Mouse (Mus musculus) bone marrow, adult 2 months (tissue): ENCODE data around the gene Kcnk10. TPM values are rescaled to one million over a fixed set of nuclear protein-coding genes. Genes with fewer than 3 reads are reported as not detected.

Source experiments
- H3K27ac ChIP-seq: fragments of 200-500 bp; 2 replicates; pipeline ENCODE4 v1.5.1; 2012; ENCODE audit warnings: low read depth, mild to moderate bottlenecking, control low read depth, inconsistent platforms, low read length; ENCODE audit not compliant: control insufficient read depth, poor library complexity, insufficient read depth
- H3K4me1 ChIP-seq: fragments of 200-500 bp; 2 replicates; pipeline ENCODE4 v1.6.1; 2011; ENCODE audit warnings: low read length; ENCODE audit not compliant: control insufficient read depth, insufficient read depth
- H3K4me3 ChIP-seq: fragments of 200-500 bp; replicated peaks from 2 replicates; pipeline ENCODE3; 2011; ENCODE audit warnings: mild to moderate bottlenecking, low read depth, low read length, control low read depth; ENCODE audit not compliant: control insufficient read depth
- CTCF ChIP-seq: fragments of 200-500 bp; IDR thresholded peaks from 2 replicates; pipeline ENCODE4 v1.5.1; 2011; ENCODE audit warnings: low read length, control low read depth; ENCODE audit not compliant: control insufficient read depth, insufficient read depth
- POLR2A ChIP-seq: fragments of 200-500 bp; IDR thresholded peaks from 2 replicates; pipeline ENCODE4 v1.6.1; 2011; ENCODE audit warnings: low read depth, mild to moderate bottlenecking, control low read depth, low read length, borderline replicate concordance; ENCODE audit not compliant: control insufficient read depth
- WGBS: fragments of 180-500 bp; shearing (Covaris S2); methylation state at CpG from one replicate; pipeline ENCODE4 v1.1.7; 2018; 5-methylcytosine and 5-hydroxymethylcytosine counted together
- polyA plus RNA-seq: library from polyadenylated mRNA; stranded (reverse); fragments of >200 nt; gene quantifications from 2 replicates; pipeline ENCODE4 v1.2.4, GENCODE M21; 2011; ENCODE audit warnings: low replicate concordance; ENCODE audit not compliant: missing spikeins, insufficient read depth, insufficient read length

Kcnk10 gene
- polyA plus RNA-seq, 1 experiment = not detected

GRCm38 (mm10) chr12:98470097-98470496 lies 108.0 kb downstream of the Kcnk10 start:
- TF ChIP-seq CTCF (no peak), POLR2A (no peak)
- Histone ChIP-seq H3K4me1 (no peaks in the 10 kb centered on the region), H3K4me3 (no peak overlapping the region), H3K27ac (no peak overlapping the region)
- WGBS = 72% methylated on average over 3 of the region's 3 CpGs

- Histone ChIP-seq H3K4me1 (no peaks in the 10 kb centered on the region), H3K4me3 (no peak overlapping the region), H3K27ac (no peak overlapping the region)
- TF ChIP-seq POLR2A = no peak
- no peak for TF ChIP-seq CTCF
- 91% methylated on average over 4 of the region's 4 CpGs for WGBS
These were observed 110.3 kb downstream of the Kcnk10 start for GRCm38 (mm10) chr12:98467793-98468192.

- Histone ChIP-seq H3K27ac (no peak overlapping the region), H3K4me1 (no peaks in the 10 kb centered on the region), H3K4me3 (no peak overlapping the region)
- WGBS = 47% methylated on average over 3 of the region's 3 CpGs
- TF ChIP-seq POLR2A (no peak), CTCF (peak; percentile 59)
These were observed 118.2 kb downstream of the Kcnk10 start for GRCm38 (mm10) chr12:98459889-98460288.

- Histone ChIP-seq H3K27ac (no peak overlapping the region), H3K4me1 (no peaks in the 10 kb centered on the region), H3K4me3 (no peak overlapping the region)
- TF ChIP-seq CTCF (no peak), POLR2A (no peak)
- 75% methylated on average over 4 of the region's 4 CpGs for WGBS
These were observed 119.2 kb downstream of the Kcnk10 start for GRCm38 (mm10) chr12:98458944-98459343.

GRCm38 (mm10) chr12:98458516-98458915 lies 119.6 kb downstream of the Kcnk10 start:
- no peak for TF ChIP-seq CTCF
- TF ChIP-seq POLR2A = no peak
- H3K4me3 ChIP-seq = no peak overlapping the region
- H3K27ac ChIP-seq = no peak overlapping the region
- no peaks in the 10 kb centered on the region for H3K4me1 ChIP-seq
- WGBS = 82% methylated on average over 5 of the region's 5 CpGs

GRCm38 (mm10) chr12:98453161-98453560 lies 124.9 kb downstream of the Kcnk10 start:
- 84% methylated on average over 17 of the region's 17 CpGs for WGBS
- TF ChIP-seq CTCF = no peak
- no peak for TF ChIP-seq POLR2A

GRCm38 (mm10) chr12:98452646-98453045 lies 125.5 kb downstream of the Kcnk10 start:
- no peak overlapping the region for H3K4me3 ChIP-seq
- H3K27ac ChIP-seq = no peak overlapping the region
- no peak for TF ChIP-seq CTCF
- no peak for TF ChIP-seq POLR2A
- WGBS = 72% methylated on average over 7 of the region's 7 CpGs
- no peaks in the 10 kb centered on the region for H3K4me1 ChIP-seq

More at GRCm38 (mm10) chr12:98453161-98453560, 124.9 kb downstream of the Kcnk10 start:
- Histone ChIP-seq H3K27ac (no peak overlapping the region), H3K4me3 (no peak overlapping the region), H3K4me1 (no peaks in the 10 kb centered on the region)

- no peak overlapping the region for H3K27ac ChIP-seq
- 65% methylated on average over 5 of the region's 5 CpGs for WGBS
- no peak overlapping the region for H3K4me3 ChIP-seq
- no peak for TF ChIP-seq POLR2A
- TF ChIP-seq CTCF = no peak
- no peaks in the 10 kb centered on the region for H3K4me1 ChIP-seq
These were observed 132.5 kb downstream of the Kcnk10 start for GRCm38 (mm10) chr12:98445637-98446036.

- H3K27ac ChIP-seq = no peak overlapping the region
- no peak overlapping the region for H3K4me3 ChIP-seq
- TF ChIP-seq CTCF (no peak), POLR2A (no peak)
- WGBS = 78% methylated on average over 5 of the region's 5 CpGs
- no peaks in the 10 kb centered on the region for H3K4me1 ChIP-seq
These were observed 133.2 kb downstream of the Kcnk10 start for GRCm38 (mm10) chr12:98444860-98445259.
